Mouse (Mus musculus) thymus, adult 2 months (tissue): ENCODE data around the gene Irf2bp1. TPM values are rescaled to one million over a fixed set of nuclear protein-coding genes. Genes with fewer than 3 reads are reported as not detected.

ENCODE experiments used
- DNase-seq: peaks from one replicate; pipeline ENCODE4 v3.0.0; 2021
- H3K27ac ChIP-seq: fragments of 200-500 bp; 2 replicates; pipeline ENCODE4 v1.5.1; 2012; ENCODE audit warnings: low read length, control low read depth; ENCODE audit not compliant: control insufficient read depth, insufficient read depth
- H3K27me3 ChIP-seq: fragments of 200-500 bp; 2 replicates; pipeline ENCODE4 v1.6.1; 2012; ENCODE audit warnings: mild to moderate bottlenecking, low read length, moderate library complexity, mixed read lengths; ENCODE audit not compliant: control insufficient read depth, insufficient read depth
- H3K36me3 ChIP-seq: fragments of 200-500 bp; 2 replicates; pipeline ENCODE4 v1.6.1; 2012; ENCODE audit warnings: mild to moderate bottlenecking, low read length, moderate library complexity; ENCODE audit not compliant: control insufficient read depth, insufficient read depth
- H3K4me1 ChIP-seq: fragments of 200-500 bp; replicated peaks from 2 replicates; pipeline ENCODE4 v1.6.1; 2012; ENCODE audit warnings: low read length; ENCODE audit not compliant: control insufficient read depth, insufficient read depth
- H3K4me3 ChIP-seq: fragments of 200-500 bp; 2 replicates; pipeline ENCODE4 v1.5.1; 2012; ENCODE audit warnings: mild to moderate bottlenecking, low read length, control low read depth, moderate library complexity; ENCODE audit not compliant: control insufficient read depth, insufficient read depth
- CTCF ChIP-seq: fragments of 200-500 bp; IDR thresholded peaks from 2 replicates; pipeline ENCODE4 v1.5.1; 2012; ENCODE audit warnings: mild to moderate bottlenecking, control low read depth, low read length, moderate library complexity, borderline replicate concordance; ENCODE audit not compliant: control insufficient read depth, poor library complexity, insufficient read depth; ENCODE audit errors: extremely low read depth
- POLR2A ChIP-seq: fragments of 200-500 bp; IDR thresholded peaks from 2 replicates; pipeline ENCODE4 v1.6.1; 2012; ENCODE audit warnings: mild to moderate bottlenecking, low read length, control low read depth, moderate library complexity; ENCODE audit not compliant: control insufficient read depth, poor library complexity, insufficient read depth; ENCODE audit errors: extremely low read depth
- WGBS: fragments of 180-500 bp; shearing (Covaris S2); methylation state at CpG from one replicate; pipeline ENCODE4 v1.1.7; 2018; 5-methylcytosine and 5-hydroxymethylcytosine counted together
- polyA plus RNA-seq: library from polyadenylated mRNA; depleted of rRNA; stranded (reverse); fragments of >200 nt; gene quantifications from 2 replicates; pipeline ENCODE4 v1.2.3, GENCODE M21; 2012

Gene Irf2bp1
- polyA plus RNA-seq, 1 experiment = 67.2 TPM

DNA sequence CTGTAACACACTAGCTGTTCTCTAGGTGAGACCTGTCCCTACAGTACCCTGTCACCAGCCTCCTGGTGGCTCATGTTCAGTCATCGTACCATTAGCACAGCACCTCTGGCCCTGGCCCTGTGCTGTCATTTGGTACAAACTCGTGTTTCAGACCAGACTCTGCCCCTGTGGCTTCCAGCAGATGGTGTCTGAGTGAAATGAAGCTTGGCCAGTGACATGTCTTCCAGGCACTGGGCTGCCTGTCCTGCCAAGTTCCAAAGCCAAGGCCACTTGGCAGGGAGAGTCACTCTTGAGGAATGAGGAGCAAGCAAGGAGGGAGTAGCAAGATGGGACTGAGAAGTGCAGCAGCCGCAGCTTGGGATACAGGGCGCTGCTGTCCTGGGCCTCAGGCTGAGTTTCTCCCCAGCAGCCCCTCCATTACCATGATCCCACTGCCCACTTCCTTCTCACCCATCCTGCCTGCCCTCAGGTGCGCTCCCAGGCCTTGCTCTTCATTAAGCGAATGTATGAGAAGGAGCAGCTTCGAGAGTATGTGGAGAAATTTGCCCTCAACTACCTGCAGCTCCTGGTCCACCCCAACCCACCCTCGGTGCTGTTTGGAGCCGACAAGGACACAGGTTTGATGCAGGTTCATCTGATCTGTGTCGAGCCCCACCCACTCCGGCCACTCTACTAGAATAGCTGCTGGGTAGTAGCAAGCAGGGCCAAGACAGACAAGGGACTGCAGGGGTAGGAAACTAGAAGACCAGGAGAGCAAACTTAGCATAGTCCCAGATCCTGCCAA is 42.6 kb downstream of the Irf2bp1 start:
- Histone ChIP-seq H3K4me1 (no peaks in the 10 kb centered on the region), H3K4me3 (no peak overlapping the region), H3K27ac (no peak overlapping the region), H3K27me3 (no peaks in the 10 kb centered on the region), H3K36me3 (peaks cover 79% of the 10 kb centered on the region)
- WGBS = 97% methylated on average over 11 of the region's 11 CpGs
- DNase-seq = no peak
- no peak for TF ChIP-seq POLR2A
- no peak for TF ChIP-seq CTCF

DNA sequence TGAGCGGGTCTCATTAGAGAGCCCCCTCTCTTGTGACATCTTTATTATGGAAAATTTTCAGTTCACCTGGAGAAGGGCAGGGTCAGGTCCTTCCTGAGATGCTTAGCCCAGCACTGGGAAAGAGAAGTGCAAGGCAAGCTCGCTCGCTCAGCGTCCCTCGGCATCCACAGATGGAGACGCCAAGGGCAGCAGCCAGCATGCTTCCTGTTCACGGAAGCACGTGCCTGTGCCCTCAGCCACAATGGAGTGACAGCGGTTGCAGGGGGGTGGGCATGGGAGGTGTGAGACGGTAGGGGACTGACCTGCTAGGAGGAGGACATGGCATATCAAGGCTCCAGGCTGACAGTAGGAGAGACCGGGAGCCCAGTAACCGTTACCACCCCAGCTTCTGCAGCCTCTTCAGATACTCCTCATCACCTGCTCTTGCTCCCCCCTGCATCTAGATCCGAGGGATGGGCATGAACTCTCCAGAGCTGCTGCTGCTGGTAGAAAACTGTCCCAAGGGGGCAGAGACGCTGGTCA is 44.2 kb downstream of the Irf2bp1 start:
- WGBS = 79% methylated on average over 14 of the region's 14 CpGs
- H3K27me3 ChIP-seq = no peaks in the 10 kb centered on the region
- H3K4me3 ChIP-seq = no peak overlapping the region
- no peak overlapping the region for H3K27ac ChIP-seq
- H3K36me3 ChIP-seq = peaks cover 64% of the 10 kb centered on the region
- no peaks in the 10 kb centered on the region for H3K4me1 ChIP-seq
- TF ChIP-seq POLR2A (no peak), CTCF (no peak)
- DNase-seq = no peak

GRCm38 (mm10) chr7:19049252-19049651 is 45.4 kb downstream of the Irf2bp1 start:
- H3K36me3 ChIP-seq = peaks cover 54% of the 10 kb centered on the region
- H3K27ac ChIP-seq = no peak overlapping the region
- TF ChIP-seq POLR2A = no peak
- TF ChIP-seq CTCF = no peak
- 93% methylated on average over 5 of the region's 5 CpGs for WGBS
- no peaks in the 10 kb centered on the region for H3K27me3 ChIP-seq
- H3K4me3 ChIP-seq = no peak overlapping the region
- H3K4me1 ChIP-seq = no peaks in the 10 kb centered on the region
- DNase-seq = no peak

DNA sequence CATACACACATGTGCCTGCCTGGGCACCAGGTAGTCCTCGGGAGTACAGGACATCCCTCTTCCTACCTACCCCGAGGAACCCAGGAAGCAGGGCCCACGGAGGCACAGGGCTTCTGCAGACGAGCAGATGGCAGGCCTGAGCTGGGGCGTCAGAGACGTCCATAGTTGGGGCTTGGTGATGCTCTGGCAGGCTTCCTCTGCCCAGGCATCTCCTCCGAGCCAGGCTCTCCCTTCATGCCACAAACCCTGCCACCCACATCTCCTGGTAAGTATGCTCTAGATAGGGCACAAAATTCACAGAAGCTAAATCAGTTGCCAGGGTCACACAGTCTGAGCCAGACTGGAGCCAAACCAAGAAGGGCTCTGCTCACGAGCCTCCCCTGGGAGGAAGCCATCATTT is 46.3 kb downstream of the Irf2bp1 start:
- no peak overlapping the region for H3K4me3 ChIP-seq
- no peaks in the 10 kb centered on the region for H3K4me1 ChIP-seq
- WGBS = 93% methylated on average over 8 of the region's 8 CpGs
- H3K27me3 ChIP-seq = no peaks in the 10 kb centered on the region
- no peak for TF ChIP-seq CTCF
- no peak for TF ChIP-seq POLR2A
- DNase-seq = no peak
- peaks cover 45% of the 10 kb centered on the region for H3K36me3 ChIP-seq
- no peak overlapping the region for H3K27ac ChIP-seq

GRCm38 (mm10) chr7:19051161-19051560 is 47.3 kb downstream of the Irf2bp1 start:
- WGBS = 93% methylated on average over 4 of the region's 4 CpGs
- H3K27ac ChIP-seq = no peak overlapping the region
- TF ChIP-seq CTCF (no peak), POLR2A (no peak)
- no peaks in the 10 kb centered on the region for H3K4me1 ChIP-seq
- no peak overlapping the region for H3K4me3 ChIP-seq
- peaks cover 36% of the 10 kb centered on the region for H3K36me3 ChIP-seq
- H3K27me3 ChIP-seq = no peaks in the 10 kb centered on the region
- DNase-seq = no peak

- TF ChIP-seq CTCF = no peak
- no peak for TF ChIP-seq POLR2A
- Histone ChIP-seq H3K27me3 (no peaks in the 10 kb centered on the region), H3K36me3 (peaks cover 23% of the 10 kb centered on the region), H3K4me1 (no peaks in the 10 kb centered on the region), H3K4me3 (no peak overlapping the region), H3K27ac (no peak overlapping the region)
- 95% methylated on average over 15 of the region's 15 CpGs for WGBS
- DNase-seq = no peak
These were observed 48.7 kb downstream of the Irf2bp1 start for GRCm38 (mm10) chr7:19052345-19053135.
